Mouse (Mus musculus) spleen, postnatal 36 days (tissue): ENCODE measurements around the gene Ubxn2a.
"Not testable (repeated sequence)": the region's sequence is repeated elsewhere in the genome, so short reads cannot be mapped to it uniquely, and the experiment has no call there.

ENCODE experiments used
- DNase-seq, 2 experiments: peaks; one replicate each; pipeline ENCODE4 v3.0.0; 2022; ENCODE audit warnings: low spot score in 2 of 2, mixed read lengths in 1 of 2

Ubxn2a gene

GRCm38 (mm10) chr12:4906951-4907906 lies at the start of gene Ubxn2a:
Gene Ubxn2a, minus strand, starts transcription at chr12:4907705.
- peak; percentile 93 to 94 for DNase-seq

- DNase-seq = no peak
Measured at GRCm38 (mm10) chr12:4953156-4953555, 45.7 kb upstream of the Ubxn2a start.

- no peak for DNase-seq
Measured at GRCm38 (mm10) chr12:4952272-4952671, 44.8 kb upstream of the Ubxn2a start.

GRCm38 (mm10) chr12:4930820-4931548 lies 23.5 kb upstream of the Ubxn2a start:
- no peak for DNase-seq

GRCm38 (mm10) chr12:4928197-4928596 lies 20.7 kb upstream of the Ubxn2a start:
- DNase-seq = no peak

GRCm38 (mm10) chr12:4917805-4918591 lies 10.5 kb upstream of the Ubxn2a start:
- peak; percentile 76 to 81 for DNase-seq

- peak; percentile 97 for DNase-seq
Measured at GRCm38 (mm10) chr12:4916994-4917804, 9.7 kb upstream of the Ubxn2a start, which contains the start of gene Atad2b. Gene Atad2b, plus strand, starts transcription at chr12:4917353.

GRCm38 (mm10) chr12:4914944-4915343 lies 7.4 kb upstream of the Ubxn2a start:
- no peak for DNase-seq

- DNase-seq = no peak
Measured at GRCm38 (mm10) chr12:4914441-4914840, 6.9 kb upstream of the Ubxn2a start.

GRCm38 (mm10) chr12:4911716-4912115 lies 4.2 kb upstream of the Ubxn2a start:
- no peak for DNase-seq

- DNase-seq = not testable (repeated sequence)
Measured at GRCm38 (mm10) chr12:4910496-4910895, 3.0 kb upstream of the Ubxn2a start.

GRCm38 (mm10) chr12:4908391-4908790 lies 886 bp upstream of the Ubxn2a start:
- no peak for DNase-seq

- no peak for DNase-seq
Measured at GRCm38 (mm10) chr12:4906476-4906875, 1.0 kb downstream of the Ubxn2a start.

GRCm38 (mm10) chr12:4905946-4906345 lies 1.6 kb downstream of the Ubxn2a start:
- peak in 1 of 2 experiments; percentile 14 for DNase-seq

- no peak for DNase-seq
Measured at GRCm38 (mm10) chr12:4898024-4898423, 9.5 kb downstream of the Ubxn2a start.

- DNase-seq = no peak
Measured at GRCm38 (mm10) chr12:4889891-4890290, 17.6 kb downstream of the Ubxn2a start.

- DNase-seq = no peak
Measured at GRCm38 (mm10) chr12:4889251-4889650, 18.3 kb downstream of the Ubxn2a start.

- no peak for DNase-seq
Measured at GRCm38 (mm10) chr12:4888739-4889138, 18.8 kb downstream of the Ubxn2a start.

- DNase-seq = not testable (repeated sequence)
Measured at GRCm38 (mm10) chr12:4886581-4886980, 20.9 kb downstream of the Ubxn2a start.

- no peak for DNase-seq
Measured at GRCm38 (mm10) chr12:4885062-4885461, 22.4 kb downstream of the Ubxn2a start.

GRCm38 (mm10) chr12:4882086-4882485 lies 25.4 kb downstream of the Ubxn2a start:
- no peak for DNase-seq
